Mouse (Mus musculus) cerebellum, adult 9-10 months (tissue): ENCODE results near the gene Olfr128.
"Not testable (repeated sequence)": the region's sequence is repeated elsewhere in the genome, so short reads cannot be mapped to it uniquely, and the experiment has no call there.

ENCODE experiments used
- DNase-seq: peaks from one replicate; pipeline ENCODE4 v3.0.0; 2022

The Olfr128 gene

GRCm38 (mm10) chr17:37920248-37920647 is at the start of gene Olfr128:
Gene Olfr128 (plus strand): TSS chr17:37920548.
- DNase-seq = no peak

GRCm38 (mm10) chr17:37873830-37874229 is 46.5 kb upstream of the Olfr128 start:
- no peak for DNase-seq

- no peak for DNase-seq
Measured at GRCm38 (mm10) chr17:37900137-37900536, 20.2 kb upstream of the Olfr128 start, which contains the start of gene Olfr127. Gene Olfr127 (plus strand): TSS chr17:37900437.

GRCm38 (mm10) chr17:37906821-37907220 is 13.5 kb upstream of the Olfr128 start:
- not testable (repeated sequence) for DNase-seq

GRCm38 (mm10) chr17:37952979-37953378 is 32.6 kb downstream of the Olfr128 start, which contains the start of gene Olfr761:
Gene Olfr761 (minus strand): TSS chr17:37953079.
- DNase-seq = no peak

- no peak for DNase-seq
Measured at GRCm38 (mm10) chr17:37973591-37973990, 53.2 kb downstream of the Olfr128 start.
